Mouse (Mus musculus) CH12.LX (cell line): ENCODE measurements at regions not wholly inside any gene's neighbourhood (a gene's known extent, or its start where the extent isn't known, plus 50 kb on each side); places are given as distances from the start of the nearest gene placed in this dataset.

ENCODE experiments used
- DNase-seq: peaks from one replicate; pipeline ENCODE4 v3.0.0-alpha.2; 2013; ENCODE audit errors: extremely low read depth
- H3K27ac ChIP-seq: 2 replicates; pipeline ENCODE4 v1.5.1; 2012; ENCODE audit warnings: low read depth, mild to moderate bottlenecking, control low read depth, moderate library complexity; ENCODE audit not compliant: insufficient read depth
- H3K27me3 ChIP-seq: replicated peaks from 2 replicates; pipeline ENCODE3; 2012; ENCODE audit warnings: inconsistent platforms
- H3K36me3 ChIP-seq, 2 experiments: replicated peaks in 1 of 2; 2 replicates each; pipeline versions ENCODE3 to v1.6.1; 2012; ENCODE audit warnings: inconsistent platforms in 1 of 2, low read length in 1 of 2, mild to moderate bottlenecking in 1 of 2, mixed read lengths in 1 of 2, moderate library complexity in 1 of 2; ENCODE audit not compliant: control insufficient read depth in 1 of 2, insufficient read depth in 1 of 2
- H3K4me1 ChIP-seq, 2 experiments: 2 replicates each; pipeline ENCODE4 v1.6.1; 2012; ENCODE audit warnings: inconsistent platforms in 1 of 2, moderate library complexity in 1 of 2; ENCODE audit not compliant: insufficient read depth in 2 of 2, control insufficient read depth in 1 of 2
- H3K4me2 ChIP-seq: 2 replicates; pipeline ENCODE4 v1.6.1; 2012; ENCODE audit warnings: low read depth, mild to moderate bottlenecking, control low read depth; ENCODE audit not compliant: poor library complexity, insufficient read depth, severe bottlenecking
- H3K4me3 ChIP-seq, 3 experiments: fragments of 150-350 bp in 1 of 3; sonication (generic) in 1 of 3; replicated peaks in 1 of 3; 2 replicates each; pipeline versions ENCODE3 to v1.5.1; 2011 to 2012; ENCODE audit warnings: low read depth in 2 of 3, low read length in 2 of 3, mild to moderate bottlenecking in 2 of 3, moderate library complexity in 2 of 3, control low read depth in 1 of 3, improper control_type of control experiment in 1 of 3, inconsistent platforms in 1 of 3, mixed read lengths in 1 of 3; ENCODE audit not compliant: poor library complexity in 1 of 3
- H3K79me2 ChIP-seq: replicated peaks from 2 replicates; pipeline ENCODE4 v1.6.1; 2012; ENCODE audit warnings: mild to moderate bottlenecking, moderate library complexity; ENCODE audit not compliant: control insufficient read depth, poor library complexity, insufficient read depth, severe bottlenecking; ENCODE audit errors: extremely low read depth
- H3K9ac ChIP-seq: 2 replicates; pipeline ENCODE4 v1.6.1; 2012; ENCODE audit warnings: low read depth, mild to moderate bottlenecking, control low read depth, moderate library complexity; ENCODE audit not compliant: insufficient read depth
- H3K9me3 ChIP-seq: replicated peaks from 2 replicates; pipeline ENCODE3; 2012; ENCODE audit warnings: low read length, inconsistent platforms, mixed read lengths
- CHD2 ChIP-seq: IDR thresholded peaks from 2 replicates; pipeline ENCODE4 v1.6.1; 2011; ENCODE audit warnings: low read length, improper control_type of control experiment
- MAFK ChIP-seq: IDR thresholded peaks from 2 replicates; pipeline ENCODE4 v1.6.1; 2011; ENCODE audit warnings: low read length, improper control_type of control experiment; ENCODE audit not compliant: insufficient replicate concordance
- MEF2A ChIP-seq: IDR thresholded peaks from 2 replicates; pipeline ENCODE4 v1.6.1; 2014; ENCODE audit warnings: low read depth, mild to moderate bottlenecking, inconsistent platforms, low read length, improper control_type of control experiment, borderline replicate concordance
- MXI1 ChIP-seq: IDR thresholded peaks from 2 replicates; pipeline ENCODE4 v1.6.1; 2011; ENCODE audit warnings: mild to moderate bottlenecking, low read depth, low read length, improper control_type of control experiment
- NELFE ChIP-seq: IDR thresholded peaks from 2 replicates; pipeline ENCODE4 v1.6.1; 2011; ENCODE audit warnings: low read depth, low read length, improper control_type of control experiment
- RAD21 ChIP-seq: IDR thresholded peaks from 2 replicates; pipeline ENCODE4 v1.6.1; 2011; ENCODE audit warnings: low read depth, mild to moderate bottlenecking, low read length, improper control_type of control experiment, moderate library complexity
- RCOR1 ChIP-seq: conservative IDR thresholded peaks from 2 replicates; pipeline ENCODE4 v1.6.1; 2012; ENCODE audit warnings: low read depth, mild to moderate bottlenecking, inconsistent platforms, low read length, improper control_type of control experiment
- SMC3 ChIP-seq: IDR thresholded peaks from 2 replicates; pipeline ENCODE4 v1.6.1; 2011; ENCODE audit warnings: low read depth, low read length, improper control_type of control experiment
- TBP ChIP-seq: conservative IDR thresholded peaks from 2 replicates; pipeline ENCODE4 v1.6.1; 2011; ENCODE audit warnings: low read depth, low read length, improper control_type of control experiment
- TCF12 ChIP-seq: IDR thresholded peaks from 2 replicates; pipeline ENCODE4 v1.6.1; 2014; ENCODE audit warnings: low read depth, mild to moderate bottlenecking, inconsistent platforms, low read length, improper control_type of control experiment
- UBTF ChIP-seq: IDR thresholded peaks from 2 replicates; pipeline ENCODE4 v1.6.1; 2012; ENCODE audit warnings: low read depth, mild to moderate bottlenecking, inconsistent platforms, low read length, improper control_type of control experiment, moderate library complexity
- USF1 ChIP-seq: IDR thresholded peaks from 2 replicates; pipeline ENCODE4 v1.6.1; 2014; ENCODE audit warnings: low read depth, mild to moderate bottlenecking, inconsistent platforms, low read length, improper control_type of control experiment
- ZC3H11A ChIP-seq: IDR thresholded peaks from 2 replicates; pipeline ENCODE4 v1.6.1; 2012; ENCODE audit warnings: low read depth, mild to moderate bottlenecking, inconsistent platforms, low read length, improper control_type of control experiment
- ZKSCAN1 ChIP-seq: IDR thresholded peaks from 2 replicates; pipeline ENCODE4 v1.6.1; 2012; ENCODE audit warnings: low read depth, inconsistent platforms, low read length, improper control_type of control experiment, borderline replicate concordance
- dilution Hi-C: fragments of 300-500 bp; cut with MboI; formaldehyde crosslinking; loops from 2 replicates; pipeline ENCODE4 v1.14.3; 2020; ENCODE audit warnings: low sequenced_read_pairs; ENCODE audit not compliant: extremely low pct_unique_long_range_greater_than_20kb, extremely low pct_ligation_motif_present
- in situ Hi-C: fragments of 300-500 bp; cut with MboI; formaldehyde crosslinking; loops from 3 replicates; pipeline ENCODE4 v1.14.3; 2019; ENCODE audit warnings: low sequenced_read_pairs, low pct_ligation_motif_present, low pct_unique_long_range_greater_than_20kb, mixed read lengths

DNA sequence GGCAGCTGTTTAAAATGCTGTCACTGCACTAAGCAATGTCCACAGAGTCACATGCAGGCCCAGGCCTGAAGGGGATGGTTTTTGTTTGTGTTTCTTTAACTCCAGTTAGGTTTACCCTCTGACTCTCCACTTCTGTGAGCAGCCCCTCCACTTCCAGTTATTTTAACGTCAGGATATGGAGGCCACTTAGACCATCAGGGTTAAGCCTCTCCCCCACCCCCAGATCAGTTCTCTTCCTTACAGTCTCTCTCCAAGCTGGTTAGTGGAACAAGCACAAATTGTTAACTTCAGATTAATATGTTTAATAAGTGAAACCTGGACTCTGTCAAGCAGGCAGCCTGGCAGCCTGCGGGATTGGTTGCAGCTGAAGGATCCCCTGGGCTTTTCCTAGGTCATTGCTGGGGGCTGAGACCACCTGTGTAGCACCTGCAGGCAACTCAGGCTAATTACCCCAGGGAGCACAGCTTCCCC is 85.9 kb downstream of the Tmem30b start:
- Histone ChIP-seq H3K27me3 (no peaks in the 10 kb centered on the region), H3K9me3 (peaks cover 4% of the 10 kb centered on the region), H3K4me1 (peaks cover 0 to 24% of the 10 kb centered on the region in 2 experiments; a peak in 2 of 4 replicates), H3K79me2 (no peaks in the 10 kb centered on the region), H3K4me2 (no peak overlapping the region), H3K9ac (no peak overlapping the region), H3K36me3 (no peaks in the 10 kb centered on the region), H3K4me3 (no peak overlapping the region), H3K27ac (no peak overlapping the region)
- DNase-seq = no peak
- TF ChIP-seq RAD21 (no peak), SMC3 (no peak), TBP (no peak), ZKSCAN1 (no peak), TCF12 (0 out of 2 replicates have a peak, but pooled peaks have one; percentile 14)
- in situ Hi-C loops (no loop called here), dilution Hi-C loops (no loop called here)

DNA sequence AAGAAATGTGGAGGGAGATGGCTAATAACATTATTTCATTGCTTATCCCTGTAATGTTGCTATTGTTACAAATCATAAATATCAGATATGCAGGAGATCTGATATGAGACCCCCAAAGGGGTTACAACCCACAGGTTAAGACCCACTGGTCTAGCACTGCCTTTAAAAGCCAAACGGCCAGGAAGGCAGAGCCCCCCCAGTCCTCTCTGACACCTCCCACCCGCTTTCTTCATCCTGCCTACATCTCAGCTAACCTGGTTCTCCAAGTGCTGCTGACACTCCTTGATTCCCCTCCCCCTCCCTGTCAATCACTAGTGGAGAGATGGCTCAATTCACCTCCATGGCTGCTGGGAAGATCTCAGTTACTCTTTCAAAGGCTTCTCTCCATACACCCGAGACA is 94.9 kb downstream of the Tmem30b start:
- DNase-seq = no peak
- in situ Hi-C loops (loop anchor here (10.0 kb wide), 1 partner anchor 426 kb away; no protein-coding TSS in a partner anchor), dilution Hi-C loops (no loop called here)
- H3K4me2 ChIP-seq = no peak overlapping the region
- H3K27me3 ChIP-seq = peaks cover 4% of the 10 kb centered on the region
- no peaks in the 10 kb centered on the region for H3K79me2 ChIP-seq
- no peak overlapping the region for H3K9ac ChIP-seq
- TF ChIP-seq UBTF (no peak), RCOR1 (no peak), ZC3H11A (no peak), USF1 (no peak), MXI1 (no peak), MAFK (no peak), CHD2 (no peak), SMC3 (no peak), NELFE (no peak), MEF2A (no peak)
- no peak overlapping the region for H3K4me3 ChIP-seq
- no peaks in the 10 kb centered on the region for H3K36me3 ChIP-seq
- peaks cover 3% of the 10 kb centered on the region for H3K9me3 ChIP-seq
- peaks cover 0 to 5% of the 10 kb centered on the region in 2 experiments; a peak in 2 of 4 replicates for H3K4me1 ChIP-seq
- H3K27ac ChIP-seq = no peak overlapping the region
